8 mouse cellular contexts compared by ENCODE assay signal in genomic region chr8:12486331-12487061, GRCm38 (mm10).
DNase-seq lines count a peak whose midpoint lies in the region; ATAC-seq and TF ChIP-seq lines count a peak whose summit lies in the region.

No protein-coding gene starts in this region.

- 47% methylated on average over 22 of the region's 22 CpGs for WGBS in intestine, postnatal 0 days

- no peak overlapping the region for H3K9ac ChIP-seq in intestine, postnatal 0 days (ENCODE audit: low read depth, low read length)

- H3K9me3 ChIP-seq in intestine, postnatal 0 days (ENCODE audit: control insufficient read depth), result no peaks in the 10 kb centered on the region

- H3K4me2 ChIP-seq in intestine, postnatal 0 days (replicated peaks; ENCODE audit: low read depth), result no peak overlapping the region

- no peak overlapping the region for H3K27ac ChIP-seq in intestine, postnatal 0 days (ENCODE audit: low read depth, low read length)

- peak; percentile 31 for DNase-seq in urinary bladder, postnatal 14 days (ENCODE audit: low spot score)
- DNase-seq in urinary bladder, postnatal 25 days (ENCODE audit: low spot score), result no peak
- peak; percentile 57 to 68 for DNase-seq in frontal cortex, postnatal 10 days (ENCODE audit: low spot score in 2 of 2)
- DNase-seq in left cerebral cortex, postnatal 10 days (ENCODE audit: extremely low spot score in 1 of 2, low spot score in 2 of 2), result peak; percentile 58 to 80
- DNase-seq in right cerebral cortex, postnatal 10 days (ENCODE audit: low spot score in 2 of 2), result peak; percentile 83 to 88
- DNase-seq in adrenal gland, adult 8-10 months, result no peak
- no peak for DNase-seq in spleen, postnatal 4 days (ENCODE audit: low spot score in 2 of 2)

- TF ChIP-seq CTCF in intestine, postnatal 0 days (IDR thresholded peaks at IDR 0.05; ENCODE audit: low read depth), result no peak

- intact Hi-C loops in left cerebral cortex, postnatal 10 days (cut with DNase I), result no loop called here

- ATAC-seq in intestine, postnatal 0 days, result peak; percentile 36; the same call in 1 of the 2 replicates

- H3K27me3 ChIP-seq in intestine, postnatal 0 days (replicated peaks; ENCODE audit: control insufficient read depth, insufficient read depth, low read length), result no peaks in the 10 kb centered on the region

- no peak overlapping the region for H3K4me3 ChIP-seq in intestine, postnatal 0 days (ENCODE audit: low read depth, low read length)

- H3K36me3 ChIP-seq in intestine, postnatal 0 days (ENCODE audit: control insufficient read depth, insufficient read depth), result no peaks in the 10 kb centered on the region

- H3K4me1 ChIP-seq in intestine, postnatal 0 days (replicated peaks; ENCODE audit: control insufficient read depth, insufficient read depth, low read length), result no peaks in the 10 kb centered on the region

Comparison
In these comparisons a context has a peak if more than half of its experiments do, and no peak if none do; other contexts are left out.
1. DNase-seq: peak in urinary bladder, postnatal 14 days (single experiment), frontal cortex, postnatal 10 days (2 of 2), left cerebral cortex, postnatal 10 days (2 of 2) and right cerebral cortex, postnatal 10 days (2 of 2); none in urinary bladder, postnatal 25 days (single experiment), adrenal gland, adult 8-10 months (single experiment) and spleen, postnatal 4 days (0 of 2).